Mouse (Mus musculus) neural tube, embryonic 13.5 days (tissue): ENCODE results near the gene Nup214. TPM values are rescaled to one million over a fixed set of nuclear protein-coding genes. Genes with fewer than 3 reads are reported as not detected.

Source experiments
- ATAC-seq: fragments of 200-750 bp; cut with Nextera tagmentation; 2 replicates; pipeline ENCODE4 v1.8.0; 2017; ENCODE audit warnings: low read depth, mild to moderate bottlenecking, moderate TSS enrichment, moderate library complexity
- H3K27ac ChIP-seq: fragments of 300-500 bp; sonication (generic); replicated peaks from 2 replicates; pipeline ENCODE4 v1.5.1; 2015; ENCODE audit warnings: moderate library complexity, mild to moderate bottlenecking, inconsistent platforms
- H3K27me3 ChIP-seq: fragments of 300-500 bp; sonication (generic); 2 replicates; pipeline ENCODE4 v1.6.1; 2015; ENCODE audit warnings: mild to moderate bottlenecking, inconsistent platforms
- H3K36me3 ChIP-seq: fragments of 300-500 bp; sonication (generic); 2 replicates; pipeline ENCODE4 v1.6.1; 2015; ENCODE audit warnings: mild to moderate bottlenecking, inconsistent platforms
- H3K4me1 ChIP-seq: fragments of 300-500 bp; sonication (generic); replicated peaks from 2 replicates; pipeline ENCODE4 v1.6.1; 2015; ENCODE audit warnings: inconsistent platforms
- H3K4me2 ChIP-seq: fragments of 300-500 bp; sonication (generic); 2 replicates; pipeline ENCODE4 v1.6.1; 2015; ENCODE audit warnings: inconsistent platforms, mild to moderate bottlenecking, moderate library complexity
- H3K4me3 ChIP-seq: fragments of 300-500 bp; sonication (generic); 2 replicates; pipeline ENCODE4 v1.5.1; 2015; ENCODE audit warnings: mild to moderate bottlenecking, inconsistent platforms
- H3K9ac ChIP-seq: fragments of 300-500 bp; sonication (generic); 2 replicates; pipeline ENCODE4 v1.6.1; 2015; ENCODE audit warnings: moderate library complexity, mild to moderate bottlenecking, inconsistent platforms
- H3K9me3 ChIP-seq: fragments of 300-500 bp; sonication (generic); 2 replicates; pipeline ENCODE4 v1.6.1; 2016; ENCODE audit warnings: inconsistent platforms
- WGBS: fragments of 180-500 bp; shearing (Covaris S2); methylation state at CpG from one replicate; pipeline ENCODE4 v1.1.7; 2015; 5-methylcytosine and 5-hydroxymethylcytosine counted together
- polyA plus RNA-seq: library from polyadenylated mRNA; unstranded; fragments of >200 nt; fragmentation: Nextera tagmentation; extraction: Ambion mirVana; gene quantifications from 2 replicates; pipeline ENCODE4 v1.2.1, GENCODE M21; 2015

Gene Nup214
- polyA plus RNA-seq, 1 experiment from 2014 or later, result 74.5 TPM

GRCm38 (mm10) chr2:32062626-32063410, 88.6 kb downstream of the Nup214 start:
- no peak overlapping the region for H3K27ac ChIP-seq
- no peak overlapping the region for H3K9ac ChIP-seq
- peaks cover 8% of the 10 kb centered on the region; the same call in 1 of the 2 replicates for H3K4me1 ChIP-seq
- no peak for ATAC-seq
- H3K9me3 ChIP-seq, result no peaks in the 10 kb centered on the region
- 88% methylated on average over 15 of the region's 15 CpGs for WGBS
- no peak overlapping the region for H3K4me2 ChIP-seq
- H3K27me3 ChIP-seq, result no peaks in the 10 kb centered on the region
- no peaks in the 10 kb centered on the region for H3K36me3 ChIP-seq
- no peak overlapping the region for H3K4me3 ChIP-seq

DNA sequence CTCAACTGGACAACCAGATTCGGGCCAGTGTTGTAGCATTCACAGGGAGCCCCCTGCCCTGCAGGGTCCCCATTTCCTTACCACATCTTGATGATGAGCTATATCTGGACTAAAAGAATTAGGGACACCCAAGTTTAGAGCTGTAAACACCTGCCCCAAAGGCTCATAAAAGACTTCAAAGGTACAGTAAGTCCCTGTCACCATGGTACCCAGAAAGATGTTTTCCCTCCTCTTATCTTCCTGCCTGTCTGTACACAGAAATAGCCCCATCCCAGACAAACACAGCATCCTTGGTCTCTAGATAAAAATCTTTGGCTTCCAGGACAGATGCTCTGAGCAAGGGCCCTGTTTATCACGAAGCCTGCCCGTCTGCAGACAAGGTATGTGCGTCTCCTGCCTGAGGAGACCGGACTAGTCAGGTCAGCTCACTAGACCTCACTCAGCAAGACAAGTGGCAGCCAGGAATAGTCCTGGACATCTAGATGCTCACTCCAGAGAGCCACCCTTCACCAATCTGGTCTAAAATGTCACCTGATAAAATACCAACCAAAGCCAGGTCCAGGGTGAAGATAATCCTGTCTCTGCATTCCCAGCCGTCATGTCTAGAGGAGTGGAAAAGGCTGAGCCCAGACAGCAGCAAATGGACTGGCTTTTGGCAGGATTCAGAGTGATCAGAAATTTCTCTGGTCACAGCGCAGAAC, 89.4 kb downstream of the Nup214 start:
- H3K4me3 ChIP-seq, result no peak overlapping the region
- no peak overlapping the region for H3K4me2 ChIP-seq
- ATAC-seq, result no peak
- H3K9me3 ChIP-seq, result no peaks in the 10 kb centered on the region
- H3K4me1 ChIP-seq, result peaks cover 8% of the 10 kb centered on the region; the same call in 1 of the 2 replicates
- H3K36me3 ChIP-seq, result no peaks in the 10 kb centered on the region
- H3K27me3 ChIP-seq, result no peaks in the 10 kb centered on the region
- WGBS, result 89% methylated on average over 7 of the region's 7 CpGs
- no peak overlapping the region for H3K27ac ChIP-seq
- no peak overlapping the region for H3K9ac ChIP-seq

GRCm38 (mm10) chr2:32064913-32065312, 90.7 kb downstream of the Nup214 start:
- Histone ChIP-seq H3K4me3 (no peak overlapping the region), H3K9ac (no peak overlapping the region), H3K36me3 (no peaks in the 10 kb centered on the region), H3K27ac (peak overlapping the region; percentile 33; the same call in 1 of the 2 replicates), H3K9me3 (no peaks in the 10 kb centered on the region), H3K27me3 (no peaks in the 10 kb centered on the region), H3K4me1 (peaks cover 8% of the 10 kb centered on the region; the same call in 1 of the 2 replicates), H3K4me2 (no peak overlapping the region)
- 61% methylated on average over 13 of the region's 13 CpGs for WGBS
- ATAC-seq, result no peak

GRCm38 (mm10) chr2:32065371-32065791, 91.1 kb downstream of the Nup214 start:
- 86% methylated on average over 5 of the region's 5 CpGs for WGBS
- no peaks in the 10 kb centered on the region for H3K36me3 ChIP-seq
- H3K27me3 ChIP-seq, result no peaks in the 10 kb centered on the region
- no peaks in the 10 kb centered on the region for H3K9me3 ChIP-seq
- no peak overlapping the region for H3K4me3 ChIP-seq
- no peak for ATAC-seq
- no peak overlapping the region for H3K27ac ChIP-seq
- H3K4me1 ChIP-seq, result peaks cover 8% of the 10 kb centered on the region; the same call in 1 of the 2 replicates
- no peak overlapping the region for H3K4me2 ChIP-seq
- no peak overlapping the region for H3K9ac ChIP-seq

DNA sequence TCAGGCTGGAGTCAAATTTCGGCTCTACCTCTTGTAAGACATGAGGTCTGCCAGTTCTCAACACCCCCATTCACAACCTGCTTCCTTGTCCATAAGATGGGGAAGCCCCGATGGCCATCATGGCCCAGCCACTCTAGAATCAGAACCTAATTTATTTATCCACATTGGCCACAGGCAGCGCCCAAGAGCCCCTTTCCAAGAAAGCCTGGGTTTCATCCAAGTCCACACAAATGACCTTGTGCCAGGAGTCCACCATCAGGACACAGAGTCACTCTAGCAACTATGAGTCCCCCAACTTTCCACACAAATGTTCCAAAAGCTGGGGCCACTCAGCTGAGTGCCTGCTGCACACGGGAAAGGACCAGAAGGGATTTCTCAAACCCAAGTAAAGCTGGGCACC, 91.8 kb downstream of the Nup214 start:
- 81% methylated on average over 4 of the region's 4 CpGs for WGBS
- no peak for ATAC-seq

DNA sequence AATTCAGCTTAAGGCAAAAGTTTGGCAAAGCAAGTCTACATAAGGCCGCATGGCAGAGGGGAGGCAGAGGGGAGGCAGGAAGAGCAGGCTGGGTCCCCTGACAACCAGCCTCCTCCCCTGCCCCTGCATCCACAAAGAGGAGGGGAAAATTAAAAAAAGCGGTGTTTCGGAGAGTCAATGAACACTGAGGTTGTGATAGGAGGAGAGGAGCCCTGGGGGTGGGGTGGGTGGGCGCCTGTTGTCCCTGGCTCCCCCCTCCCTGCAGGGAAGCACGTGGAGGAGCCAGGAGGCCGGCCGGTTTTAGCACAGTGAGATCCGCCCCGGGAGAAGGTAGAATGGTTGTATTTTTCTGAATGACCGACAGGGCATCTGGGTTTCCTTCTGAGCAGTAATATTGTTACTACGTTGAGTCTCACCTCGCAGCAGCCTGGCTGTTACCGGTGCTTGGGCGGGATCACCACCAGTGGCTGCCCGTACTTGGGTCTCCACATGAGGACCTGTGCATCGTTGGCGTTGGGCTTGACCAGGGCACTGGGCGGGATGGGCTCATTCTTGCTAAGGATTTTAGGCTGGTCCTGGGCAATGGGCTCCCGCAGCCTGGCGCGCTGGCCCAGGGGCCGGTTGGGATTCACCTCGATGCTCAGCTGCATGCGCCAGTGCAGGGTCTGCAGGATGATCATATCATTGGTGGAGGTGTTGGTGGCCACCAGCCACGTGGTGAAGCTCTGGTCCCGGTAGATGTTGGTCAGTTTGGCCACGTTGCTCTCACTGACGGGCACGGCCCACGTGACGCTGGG, 94.8 kb downstream of the Nup214 start:
- H3K4me2 ChIP-seq, result no peak overlapping the region
- H3K9me3 ChIP-seq, result no peaks in the 10 kb centered on the region
- H3K9ac ChIP-seq, result no peak overlapping the region
- no peak overlapping the region for H3K4me3 ChIP-seq
- 51% methylated on average over 30 of the region's 31 CpGs for WGBS
- no peaks in the 10 kb centered on the region for H3K27me3 ChIP-seq
- no peak overlapping the region for H3K27ac ChIP-seq
- no peaks in the 10 kb centered on the region for H3K36me3 ChIP-seq
- peaks cover 8% of the 10 kb centered on the region; the same call in 1 of the 2 replicates for H3K4me1 ChIP-seq
- ATAC-seq, result no peak

More for the DNA sequence above, 91.8 kb downstream of the Nup214 start:
- Histone ChIP-seq H3K36me3 (no peaks in the 10 kb centered on the region), H3K4me3 (no peak overlapping the region), H3K9ac (no peak overlapping the region), H3K27me3 (no peaks in the 10 kb centered on the region), H3K9me3 (no peaks in the 10 kb centered on the region), H3K4me2 (no peak overlapping the region), H3K4me1 (peaks cover 8% of the 10 kb centered on the region; the same call in 1 of the 2 replicates), H3K27ac (no peak overlapping the region)

DNA sequence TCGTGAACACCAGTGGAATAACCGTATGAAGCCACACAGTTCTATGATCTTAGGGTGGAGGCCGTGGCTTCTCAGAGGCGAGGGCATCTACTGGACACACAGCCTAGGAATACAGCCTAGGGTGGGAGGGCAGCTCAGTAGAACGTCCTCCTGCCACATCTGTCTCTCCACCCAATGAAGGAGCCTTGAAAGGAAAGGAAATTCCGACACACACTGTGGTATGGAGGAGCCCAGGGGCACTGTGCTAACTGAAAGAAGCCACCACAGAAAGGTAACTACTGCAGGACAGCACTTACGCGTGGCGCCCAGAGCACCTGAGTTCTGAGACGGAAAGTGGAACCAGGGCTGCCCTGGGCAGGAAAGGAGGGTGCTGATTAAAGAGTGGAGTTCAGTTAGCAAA, 96.5 kb downstream of the Nup214 start:
- no peak overlapping the region for H3K9ac ChIP-seq
- no peaks in the 10 kb centered on the region for H3K4me1 ChIP-seq
- ATAC-seq, result no peak
- no peak overlapping the region for H3K27ac ChIP-seq
- H3K9me3 ChIP-seq, result no peaks in the 10 kb centered on the region
- no peaks in the 10 kb centered on the region for H3K36me3 ChIP-seq
- no peak overlapping the region for H3K4me2 ChIP-seq
- H3K27me3 ChIP-seq, result no peaks in the 10 kb centered on the region
- 92% methylated on average over 10 of the region's 10 CpGs for WGBS
- no peak overlapping the region for H3K4me3 ChIP-seq

DNA sequence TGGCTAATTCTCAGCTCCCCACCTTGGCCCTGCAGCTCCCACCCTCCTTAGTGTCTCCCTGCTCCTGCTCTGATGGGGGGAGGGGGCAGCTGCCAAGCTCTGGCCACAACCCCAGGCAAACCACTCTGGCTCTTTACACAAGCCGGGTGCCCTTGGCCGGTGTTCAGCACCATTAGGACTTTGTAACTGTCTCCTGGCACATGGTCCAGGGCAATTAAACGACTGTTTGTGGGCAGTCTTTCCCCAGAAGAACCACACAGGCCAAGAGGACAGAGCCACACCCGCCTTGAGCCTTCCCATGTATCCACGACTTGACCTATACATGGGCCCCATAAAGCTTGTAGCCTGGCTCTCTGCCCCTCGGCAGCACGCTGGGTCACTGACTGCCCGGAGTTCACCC, 100.2 kb downstream of the Nup214 start:
- Histone ChIP-seq H3K36me3 (no peaks in the 10 kb centered on the region), H3K4me3 (no peak overlapping the region), H3K9me3 (no peaks in the 10 kb centered on the region), H3K4me1 (no peaks in the 10 kb centered on the region), H3K27me3 (no peaks in the 10 kb centered on the region), H3K4me2 (no peak overlapping the region), H3K27ac (no peak overlapping the region), H3K9ac (no peak overlapping the region)
- WGBS, result 64% methylated on average over 8 of the region's 8 CpGs
- no peak for ATAC-seq

GRCm38 (mm10) chr2:32075368-32075767, 101.1 kb downstream of the Nup214 start:
- Histone ChIP-seq H3K27me3 (no peaks in the 10 kb centered on the region; the same call in 1 of the 2 replicates), H3K4me3 (no peak overlapping the region), H3K27ac (no peak overlapping the region), H3K36me3 (no peaks in the 10 kb centered on the region), H3K9me3 (no peaks in the 10 kb centered on the region), H3K4me2 (no peak overlapping the region), H3K9ac (no peak overlapping the region), H3K4me1 (no peaks in the 10 kb centered on the region)
- 64% methylated on average over 7 of the region's 7 CpGs for WGBS
- no peak for ATAC-seq

DNA sequence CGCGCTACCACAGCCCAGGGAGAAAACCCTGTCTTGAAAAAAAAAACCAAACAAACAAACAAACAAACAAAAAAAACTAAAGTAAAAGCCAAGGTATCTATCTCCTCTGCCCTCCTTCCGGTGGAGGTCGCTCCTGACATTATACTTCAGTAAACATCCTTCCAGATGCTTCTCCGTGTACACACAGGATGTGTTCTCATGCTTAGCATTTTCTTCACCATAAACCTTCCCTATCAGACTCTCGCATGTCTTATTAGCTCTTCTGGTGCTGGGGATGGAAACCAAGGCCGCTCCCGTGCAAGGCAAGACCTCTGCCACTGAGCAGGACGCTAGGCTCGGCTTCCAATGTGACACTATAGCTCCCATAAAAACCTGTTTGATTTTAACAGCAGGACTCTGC, 103.5 kb downstream of the Nup214 start:
- 80% methylated on average over 10 of the region's 10 CpGs for WGBS
- ATAC-seq, result no peak

GRCm38 (mm10) chr2:32078522-32078921, 104.3 kb downstream of the Nup214 start:
- WGBS, result 47% methylated on average over 8 of the region's 8 CpGs
- H3K4me3 ChIP-seq, result no peak overlapping the region
- no peak overlapping the region for H3K9ac ChIP-seq
- H3K9me3 ChIP-seq, result no peaks in the 10 kb centered on the region
- no peak overlapping the region for H3K4me2 ChIP-seq
- ATAC-seq, result no peak
- H3K27ac ChIP-seq, result 0 out of 2 replicates have a peak overlapping the region, but pooled peaks have one; percentile 38
- no peaks in the 10 kb centered on the region for H3K36me3 ChIP-seq
- peaks cover 11% of the 10 kb centered on the region for H3K4me1 ChIP-seq
- H3K27me3 ChIP-seq, result peaks cover 27% of the 10 kb centered on the region

More for the DNA sequence above, 103.5 kb downstream of the Nup214 start:
- Histone ChIP-seq H3K27me3 (peaks cover 20% of the 10 kb centered on the region), H3K4me1 (peaks cover 4% of the 10 kb centered on the region), H3K4me2 (no peak overlapping the region), H3K4me3 (no peak overlapping the region), H3K9me3 (no peaks in the 10 kb centered on the region), H3K9ac (no peak overlapping the region), H3K27ac (peak overlapping the region; percentile 38; the same call in 1 of the 2 replicates), H3K36me3 (no peaks in the 10 kb centered on the region)
